Mouse (Mus musculus): Measurements from ENCODE around the gene Olfr747.

DNA sequence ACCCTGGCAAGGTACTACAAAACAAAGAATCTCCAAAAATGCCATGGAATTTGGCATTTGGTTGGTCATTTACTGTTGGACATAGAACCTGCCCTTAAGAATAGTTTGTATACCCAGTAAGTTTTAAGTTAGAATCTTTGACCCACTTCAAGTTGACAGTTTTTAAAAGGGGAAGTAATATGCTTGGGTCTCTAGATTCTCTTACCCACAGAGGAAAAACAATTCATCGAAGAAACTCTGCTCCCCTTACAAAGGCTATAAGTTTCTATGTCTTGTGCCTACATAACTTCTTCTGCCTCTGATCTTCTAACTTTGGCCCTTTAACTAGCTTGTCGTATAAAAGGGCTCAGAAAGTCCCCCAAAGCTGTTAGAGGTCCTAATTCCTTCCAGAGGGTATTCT is 47.3 kb upstream of the Olfr747 start:
- TF ChIP-seq GATA1 (IDR thresholded peaks at IDR 0.05; ENCODE audit: low read length), result no peak
- TF ChIP-seq TAL1 (IDR thresholded peaks at IDR 0.05; ENCODE audit: low read length), result no peak

Measured in erythroblast, embryonic 14.5 days (primary cell).